Mouse (Mus musculus) bone marrow macrophage, adult 2 months (primary cell): Measurements from ENCODE around the gene Ankrd61.
A peak's percentile ranks its signal among the peaks of the same experiment; 100 is the strongest.

Experiments
- CTCF ChIP-seq: IDR thresholded peaks from 2 replicates; pipeline ENCODE4 v1.5.1; 2012; ENCODE audit warnings: low read depth, mild to moderate bottlenecking, low read length, moderate library complexity
- POLR2A ChIP-seq: IDR thresholded peaks from 2 replicates; pipeline ENCODE4 v1.6.1; 2012; ENCODE audit warnings: mild to moderate bottlenecking, low read depth, low read length, borderline replicate concordance

- TF ChIP-seq CTCF (no peak), POLR2A (0 out of 2 replicates have a peak, but pooled peaks have one; percentile 8)
Measured at GRCm38 (mm10) chr5:143874571-143874970, 22.9 kb downstream of the Ankrd61 start.
